Mouse (Mus musculus) kidney, postnatal 14 days (tissue): ENCODE data around the gene Emp2.

Source experiments
- DNase-seq: peaks from one replicate; pipeline ENCODE4 v3.0.0; 2022; ENCODE audit warnings: mixed read lengths

The Emp2 gene

DNA sequence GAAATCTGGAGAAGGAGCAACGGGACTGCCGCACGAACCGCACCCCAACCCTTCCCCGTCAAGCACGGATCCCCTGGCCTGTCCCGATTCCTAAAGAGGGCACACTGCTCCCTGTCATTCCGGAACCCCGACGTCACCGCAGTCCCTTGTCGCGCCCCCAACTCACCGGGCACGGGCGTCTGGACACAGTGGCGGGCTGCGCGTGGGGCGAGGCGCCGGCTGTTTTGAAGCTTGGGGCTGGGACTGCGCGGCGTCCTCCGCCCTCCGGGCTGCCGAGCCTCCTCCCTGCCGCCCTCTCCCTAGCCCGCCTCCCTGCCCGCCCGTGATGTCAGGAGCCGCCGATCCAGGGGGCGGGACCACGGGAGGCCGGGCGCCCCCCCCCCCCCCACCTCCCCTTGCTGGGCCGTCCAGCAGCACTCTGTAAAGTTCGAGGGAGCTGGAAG, at the start of gene Emp2:
Gene Emp2 (minus strand): TSS at position 323 of the 443 bp plus-strand sequence.
- peak; percentile 74 for DNase-seq

DNA sequence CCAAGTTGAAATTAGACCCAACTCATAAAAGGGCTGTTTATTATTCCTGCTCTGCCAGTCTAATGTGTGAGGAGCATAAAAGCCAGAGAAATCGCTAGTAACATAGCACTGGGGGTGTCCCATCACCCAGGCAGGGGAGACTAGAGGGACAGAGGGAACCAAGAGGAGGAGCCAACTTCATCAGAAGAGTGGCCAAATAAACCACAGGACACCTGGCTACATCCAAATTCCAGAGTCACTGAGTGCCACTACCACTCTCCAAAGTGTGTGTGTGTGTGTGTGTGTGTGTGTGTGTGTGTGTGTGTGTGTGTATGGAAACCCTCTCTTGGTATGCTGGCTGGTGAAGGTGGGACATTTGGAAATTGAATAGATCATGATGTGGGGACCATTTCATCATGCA, 49.3 kb upstream of the Emp2 start:
- DNase-seq, result no peak

DNA sequence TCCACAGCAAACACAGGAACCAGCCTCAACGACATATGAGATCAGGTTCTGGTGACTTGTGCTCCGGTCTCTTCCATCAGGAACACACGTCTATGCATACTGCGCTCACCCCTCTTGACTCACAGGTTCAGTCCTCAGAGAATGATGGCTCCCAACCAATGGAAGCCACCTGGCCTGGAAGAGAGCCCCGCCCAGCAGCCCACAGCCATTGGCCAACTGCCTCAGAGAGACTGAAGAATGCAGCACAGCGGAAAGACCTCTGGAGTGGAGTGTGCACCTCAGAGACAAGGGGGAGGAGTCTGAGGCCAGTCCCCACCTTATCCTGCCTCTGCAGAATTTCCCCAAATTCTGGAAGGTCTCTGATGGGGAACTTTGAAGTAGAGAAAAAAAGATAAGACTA, 45.5 kb upstream of the Emp2 start:
- DNase-seq, result no peak

DNA sequence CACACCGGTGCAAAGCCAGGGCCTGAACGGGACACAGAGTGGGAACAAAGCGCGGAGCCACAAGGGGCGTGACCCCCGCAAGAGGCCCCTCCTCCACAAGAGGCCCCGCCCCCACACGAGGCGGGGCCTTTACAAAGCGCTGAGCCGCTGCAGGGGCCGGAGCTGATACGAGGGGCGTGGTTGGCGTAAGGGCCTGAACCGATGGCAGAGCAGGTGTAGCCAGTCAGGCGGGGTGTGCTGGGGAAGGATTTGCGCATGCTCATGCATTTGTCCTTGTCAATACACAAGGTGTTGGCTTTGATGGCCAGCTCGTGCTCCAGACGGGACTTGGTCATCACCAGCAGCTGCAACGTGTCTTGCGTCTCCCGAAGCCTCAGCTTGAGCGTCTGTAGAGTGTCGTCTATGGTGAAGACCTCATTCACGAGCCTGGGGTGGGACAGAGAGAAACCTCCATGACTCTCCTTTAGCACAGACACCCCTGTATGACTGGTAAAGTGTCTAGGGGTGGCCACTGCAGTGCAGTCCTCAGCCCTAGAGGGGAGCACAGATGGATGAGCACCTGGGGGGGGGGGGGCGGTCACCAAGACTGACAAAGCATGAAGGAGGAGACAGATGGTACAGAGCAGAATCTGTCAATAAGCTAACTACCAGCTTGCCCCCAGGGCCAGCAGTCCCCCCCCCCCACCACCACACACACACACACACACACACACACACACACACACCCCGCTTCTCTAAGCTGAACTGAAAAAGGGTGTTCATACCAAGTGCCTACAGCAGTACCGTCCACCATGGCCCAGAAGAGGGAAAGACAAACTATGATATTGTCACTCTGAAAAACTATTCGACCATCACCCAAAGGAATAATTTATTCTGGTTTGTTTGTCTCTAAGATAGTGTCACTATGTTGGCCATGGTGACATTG, 44.5 kb upstream of the Emp2 start:
- peak; percentile 44 for DNase-seq

DNA sequence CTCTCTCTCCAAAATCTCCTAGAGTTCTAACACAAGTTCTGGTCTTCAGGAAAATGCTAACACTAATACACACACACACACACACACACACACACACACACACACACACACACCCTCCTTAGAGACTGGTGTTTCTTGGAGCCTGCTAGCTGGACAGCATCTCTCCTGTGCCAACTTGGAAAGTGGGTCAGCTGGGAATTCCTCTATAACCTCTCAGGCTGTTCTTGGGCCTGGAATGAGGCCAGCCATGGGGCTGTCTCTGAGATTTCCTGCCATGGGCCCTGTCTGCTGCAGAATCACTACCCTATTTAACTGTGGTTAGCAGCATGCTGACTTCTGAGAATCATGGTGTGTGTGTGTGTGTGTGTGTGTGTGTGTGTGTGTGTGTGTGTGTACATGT, 41.2 kb upstream of the Emp2 start:
- DNase-seq, result peak; percentile 59

DNA sequence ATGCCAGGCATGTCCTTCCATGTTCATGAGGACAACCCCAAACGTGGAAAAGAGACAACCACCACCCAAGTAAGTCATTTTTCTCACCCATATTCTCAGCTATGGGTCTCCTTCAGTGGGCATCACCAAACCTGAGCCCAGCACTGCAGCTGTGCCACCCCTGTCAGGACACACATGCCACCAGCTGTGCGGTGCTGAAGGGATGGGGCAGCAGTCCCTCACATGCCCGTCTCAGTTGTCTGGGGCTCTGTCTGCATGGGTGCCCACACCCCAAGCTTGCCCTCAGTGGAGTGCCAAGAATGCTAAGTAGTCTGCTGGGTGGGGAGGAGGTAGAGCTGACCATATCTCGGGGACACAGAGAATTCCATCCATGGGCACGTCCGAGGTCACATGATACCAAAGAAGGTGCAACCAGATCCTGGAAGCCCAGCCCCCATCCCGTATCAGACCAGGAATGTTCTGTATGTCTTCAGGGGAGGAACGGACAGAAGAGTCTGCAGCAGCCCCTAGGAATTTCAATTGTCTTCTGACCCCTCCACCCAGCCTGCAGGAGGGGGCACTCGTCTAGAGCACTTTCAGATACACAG, 37.4 kb upstream of the Emp2 start:
- no peak for DNase-seq

DNA sequence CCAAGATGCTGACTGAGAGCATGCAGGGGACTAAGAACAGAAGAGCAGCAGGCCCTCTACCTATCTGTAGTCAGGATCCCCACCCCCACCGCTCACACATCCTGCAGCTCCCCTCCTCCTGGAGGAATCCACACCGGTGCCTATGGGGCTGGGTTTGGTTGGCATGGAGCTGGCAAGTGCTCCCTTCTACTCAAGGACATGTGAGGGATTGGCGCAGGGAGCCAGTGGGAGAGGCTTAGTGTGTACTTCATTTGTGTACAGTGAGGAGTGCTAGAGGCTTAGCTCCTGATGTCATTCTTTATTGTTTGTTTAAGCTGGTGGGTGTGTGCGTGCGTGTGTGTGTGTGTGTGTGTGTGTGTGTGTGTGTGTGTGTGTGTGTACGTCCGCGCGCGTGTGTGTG, 36.1 kb upstream of the Emp2 start:
- no peak for DNase-seq

DNA sequence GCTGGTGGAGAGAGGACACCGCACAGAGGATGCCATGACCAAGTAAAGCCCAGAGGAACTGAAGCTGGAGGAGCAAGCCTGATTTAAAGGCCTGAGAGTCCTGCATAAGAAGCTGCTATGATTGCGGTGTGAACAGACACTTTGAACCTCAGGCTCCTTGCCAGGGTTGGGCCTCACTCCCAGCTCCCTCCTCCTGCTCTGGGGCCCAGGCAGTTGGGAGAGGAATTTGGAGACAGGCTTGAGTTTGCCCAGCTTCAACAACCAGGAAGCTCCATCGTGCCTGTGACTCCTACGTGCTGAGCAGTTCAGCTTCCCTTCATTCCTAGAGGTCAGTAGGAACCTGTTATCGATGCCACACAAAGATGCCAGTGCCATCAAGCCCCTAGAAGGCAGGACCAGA, 35.7 kb upstream of the Emp2 start:
- DNase-seq, result peak; percentile 45

DNA sequence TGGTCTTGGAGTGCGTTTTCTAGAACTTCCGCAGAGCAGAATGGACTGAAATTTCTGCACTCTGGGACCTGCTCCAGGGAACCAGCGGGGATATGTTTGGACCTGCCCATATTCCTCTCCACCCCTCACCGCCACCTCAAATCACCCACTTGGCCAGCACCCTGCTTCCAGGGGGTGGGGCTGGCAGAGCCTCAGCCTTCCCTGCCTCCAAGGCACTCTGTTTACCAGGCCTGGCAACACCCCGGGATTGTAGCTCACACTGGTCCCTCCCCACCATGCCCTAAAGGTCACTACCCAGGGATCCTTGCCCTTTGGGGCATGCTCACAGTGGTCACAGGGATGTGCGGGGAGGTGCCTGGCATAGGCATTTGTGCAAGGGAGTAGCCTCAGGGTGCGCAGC, 33.8 kb upstream of the Emp2 start:
- DNase-seq, result no peak

DNA sequence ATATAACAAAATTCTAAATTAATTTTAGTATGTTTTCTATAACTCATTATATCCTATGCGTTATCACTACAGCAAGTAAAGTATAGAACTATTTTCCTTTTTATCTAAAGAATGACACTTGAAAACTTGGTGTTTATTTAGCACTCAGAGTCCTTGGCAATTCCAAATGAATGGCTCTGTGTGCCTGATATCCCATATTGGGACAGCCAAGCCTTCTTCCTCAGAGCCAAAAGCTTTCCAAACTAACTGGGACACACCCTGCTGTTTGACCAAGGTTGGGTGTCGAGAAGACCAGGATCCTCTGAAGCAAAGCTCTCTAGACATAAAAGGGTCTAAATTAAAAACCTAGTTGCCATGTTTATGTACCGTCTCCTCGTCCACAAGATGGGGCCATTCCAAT, 27.3 kb upstream of the Emp2 start:
- no peak for DNase-seq

DNA sequence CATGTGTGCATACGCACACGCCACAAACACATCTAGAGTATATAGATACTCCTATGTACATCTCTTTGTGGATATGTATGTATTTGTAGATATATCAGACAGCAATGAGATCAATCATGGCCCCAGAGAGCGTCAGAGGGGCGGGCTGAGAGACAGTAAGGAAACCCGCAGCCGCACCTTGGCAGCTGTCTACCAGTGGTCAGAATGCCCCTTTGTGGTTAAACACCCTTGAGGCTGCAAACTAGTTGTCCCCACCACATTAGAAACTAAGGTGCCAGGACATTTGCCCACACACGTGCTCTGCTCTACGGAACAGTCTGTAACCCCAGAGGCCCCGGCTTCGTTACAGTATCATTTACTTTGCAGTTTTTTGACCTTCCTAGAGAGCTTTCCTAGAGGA, 26.2 kb upstream of the Emp2 start:
- DNase-seq, result no peak

DNA sequence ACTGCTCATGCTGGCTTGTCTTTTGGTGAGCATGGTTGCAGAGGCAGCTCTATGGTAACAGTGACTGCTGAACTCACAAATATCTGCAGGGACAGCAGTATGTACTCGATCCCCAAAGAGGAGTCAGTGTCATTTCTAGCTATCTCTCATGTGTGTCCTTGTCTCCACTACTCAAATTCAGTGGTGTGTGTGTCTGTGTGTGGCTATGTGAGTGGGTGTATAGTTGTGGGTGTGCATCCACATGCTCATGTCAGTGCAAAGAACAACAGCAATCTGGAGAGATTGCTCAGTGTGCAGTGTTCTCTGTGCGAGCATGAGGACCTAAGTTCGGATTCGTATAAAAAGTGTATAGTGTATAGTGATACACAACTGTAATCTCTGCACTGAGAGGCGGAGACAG, 24.8 kb upstream of the Emp2 start:
- DNase-seq, result no peak

DNA sequence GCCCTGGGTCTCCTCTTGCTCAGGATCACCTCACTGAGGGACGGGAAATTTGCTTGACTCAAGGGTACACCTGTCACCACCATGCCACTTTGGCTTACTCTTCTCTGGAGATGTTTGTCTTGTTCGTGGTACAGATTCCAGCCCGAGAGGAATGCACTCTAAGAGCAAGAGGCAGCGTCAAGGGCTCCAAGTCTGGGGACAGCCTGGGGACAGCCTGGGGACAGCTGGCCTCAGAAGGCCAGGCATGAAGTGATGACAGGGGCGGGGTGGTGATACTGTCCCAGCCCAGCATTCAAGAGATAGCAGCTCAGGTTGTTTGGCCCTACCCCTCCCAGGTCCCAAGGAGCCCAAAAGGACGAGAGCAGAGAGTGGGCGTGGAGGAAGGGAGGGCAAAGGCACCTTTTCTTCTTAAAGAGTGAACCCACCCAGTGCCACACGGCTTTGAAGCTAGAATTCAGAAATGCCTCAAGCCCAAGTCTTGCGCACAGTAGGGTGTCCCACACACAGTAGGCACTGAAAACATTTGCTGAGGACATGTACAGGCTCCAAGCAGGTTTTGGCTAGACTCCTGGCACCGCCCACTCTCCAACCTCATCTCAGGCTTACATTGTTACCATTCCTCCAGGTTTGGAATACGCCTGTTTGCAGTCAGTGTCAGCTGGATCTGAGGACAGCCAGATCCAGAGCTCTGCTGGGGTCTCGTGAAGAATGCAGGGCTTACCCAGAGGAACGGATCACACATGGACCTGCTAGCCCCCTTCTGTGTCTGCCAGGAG, 23.8 kb upstream of the Emp2 start:
- no peak for DNase-seq

DNA sequence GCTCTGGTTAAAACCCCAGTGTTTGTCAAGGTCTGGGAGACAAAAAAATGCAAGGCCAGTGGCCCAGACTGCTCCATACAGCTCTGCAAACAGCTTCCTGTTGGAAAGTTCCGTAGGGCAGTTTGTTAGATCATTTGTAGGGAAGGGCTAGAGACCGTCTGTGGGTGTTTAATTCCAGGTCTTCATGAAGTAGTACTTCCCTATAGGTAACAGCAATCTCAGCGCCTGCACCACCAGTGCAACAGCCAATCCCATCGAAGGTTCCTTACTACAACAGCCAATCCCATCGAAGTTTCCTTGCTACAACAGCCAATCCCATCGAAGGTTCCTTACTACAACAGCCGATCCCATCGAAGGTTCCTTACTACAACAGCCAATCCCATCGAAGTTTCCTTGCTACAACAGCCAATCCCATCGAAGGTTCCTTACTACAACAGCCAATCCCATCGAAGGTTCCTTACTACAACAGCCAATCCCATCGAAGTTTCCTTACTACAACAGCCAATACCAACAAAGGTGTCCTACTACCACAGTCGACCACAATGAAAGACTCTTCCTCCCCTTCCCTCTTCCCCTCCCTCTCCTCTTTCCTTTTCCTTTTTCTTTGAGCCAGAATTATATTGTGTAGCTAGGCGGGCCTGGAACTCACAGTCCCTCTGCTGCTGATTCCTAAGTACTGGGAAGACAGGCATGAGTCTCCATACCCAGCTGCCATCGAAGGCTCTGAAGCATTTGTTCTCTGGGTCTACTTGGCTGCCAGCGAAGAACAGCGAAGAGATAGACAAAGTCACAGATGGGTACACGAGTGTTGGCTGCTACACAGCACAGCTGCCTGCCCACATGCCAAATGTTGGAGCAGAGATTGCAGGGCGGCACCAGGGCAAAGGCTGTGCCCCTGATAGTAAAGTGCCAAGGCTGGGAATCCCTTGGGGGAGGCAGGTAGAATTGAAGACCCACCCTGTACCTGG, 23.0 kb upstream of the Emp2 start:
- DNase-seq, result no peak

DNA sequence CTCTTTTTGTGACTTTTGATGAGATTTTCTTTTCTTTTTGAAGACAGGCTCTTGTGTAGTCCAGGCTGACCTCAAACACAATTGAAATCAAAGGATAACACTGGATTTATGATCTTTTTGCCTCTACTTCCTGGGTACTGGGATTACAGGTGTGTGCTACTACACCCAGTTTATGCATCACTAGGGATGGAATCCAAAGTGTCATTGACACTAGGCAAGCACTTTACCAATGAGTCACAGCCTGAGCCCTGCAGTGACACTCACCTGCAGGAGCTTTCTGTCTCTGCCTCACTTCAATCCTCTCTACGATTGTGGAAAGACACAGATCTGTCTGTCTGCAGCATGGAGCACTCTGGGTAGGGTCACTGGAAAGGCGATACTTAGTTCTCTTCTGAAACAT, 22.2 kb upstream of the Emp2 start:
- DNase-seq, result no peak

DNA sequence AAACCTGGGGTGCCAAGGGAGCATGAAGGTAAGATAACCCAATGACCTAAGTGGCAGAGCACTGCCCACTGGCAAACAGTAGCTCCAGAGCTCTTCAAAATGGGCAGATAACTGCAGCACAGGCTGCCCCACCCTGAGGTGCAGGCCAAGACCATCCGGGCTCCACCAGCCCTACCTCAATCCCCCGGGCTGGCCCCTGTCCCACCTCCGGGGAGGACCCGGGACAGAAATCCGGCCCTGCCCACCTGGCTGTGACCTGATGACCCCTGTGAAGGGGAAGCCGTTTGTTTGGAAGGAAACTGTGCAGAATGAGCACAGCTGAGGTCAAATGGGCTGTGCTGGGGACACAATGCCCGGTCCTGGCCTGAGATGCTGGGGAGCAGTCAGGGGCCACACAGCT, 19.0 kb upstream of the Emp2 start:
- DNase-seq, result peak; percentile 25

DNA sequence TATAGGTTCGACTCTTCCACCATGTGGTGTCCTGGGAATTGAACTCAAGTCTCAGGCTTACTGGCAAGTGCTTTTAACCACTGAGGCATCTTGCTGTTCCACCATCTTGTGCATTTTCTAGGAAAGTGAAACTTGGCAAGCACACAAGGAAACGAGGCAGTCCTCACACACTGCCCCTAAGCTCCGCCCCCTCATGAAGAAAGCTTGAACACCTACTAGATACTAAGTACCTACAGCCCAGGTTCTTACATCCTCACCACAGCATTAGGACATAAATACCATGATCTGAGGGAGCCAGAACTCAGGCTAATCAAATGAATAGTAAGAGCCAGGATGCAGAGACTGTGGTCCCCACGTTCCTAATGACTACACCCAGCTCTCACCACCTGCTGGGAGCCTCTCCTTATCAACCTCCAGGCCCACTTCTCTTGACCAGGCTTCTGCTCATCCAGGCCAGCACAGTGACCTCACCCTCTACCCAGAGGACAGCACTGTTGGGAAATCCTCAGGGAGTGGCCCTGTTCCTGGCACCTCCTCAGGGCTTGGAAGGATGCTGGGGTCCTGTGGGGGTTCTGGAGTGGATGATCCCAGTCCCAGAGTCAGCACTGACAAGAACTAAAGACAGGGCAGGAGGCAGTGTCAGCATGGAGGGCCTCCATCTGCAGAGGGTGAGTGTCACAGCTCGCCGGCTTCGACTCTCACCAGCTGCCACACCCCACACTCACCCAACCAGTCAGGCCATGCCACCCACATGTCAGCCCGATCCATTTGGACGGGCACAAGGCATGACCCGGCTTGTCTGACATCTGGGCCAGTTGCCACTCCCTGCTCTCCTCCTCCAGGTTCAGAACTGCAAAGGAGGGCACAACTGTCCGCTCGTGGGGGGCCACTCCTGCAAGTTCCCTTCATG, 17.1 kb upstream of the Emp2 start:
- no peak for DNase-seq

DNA sequence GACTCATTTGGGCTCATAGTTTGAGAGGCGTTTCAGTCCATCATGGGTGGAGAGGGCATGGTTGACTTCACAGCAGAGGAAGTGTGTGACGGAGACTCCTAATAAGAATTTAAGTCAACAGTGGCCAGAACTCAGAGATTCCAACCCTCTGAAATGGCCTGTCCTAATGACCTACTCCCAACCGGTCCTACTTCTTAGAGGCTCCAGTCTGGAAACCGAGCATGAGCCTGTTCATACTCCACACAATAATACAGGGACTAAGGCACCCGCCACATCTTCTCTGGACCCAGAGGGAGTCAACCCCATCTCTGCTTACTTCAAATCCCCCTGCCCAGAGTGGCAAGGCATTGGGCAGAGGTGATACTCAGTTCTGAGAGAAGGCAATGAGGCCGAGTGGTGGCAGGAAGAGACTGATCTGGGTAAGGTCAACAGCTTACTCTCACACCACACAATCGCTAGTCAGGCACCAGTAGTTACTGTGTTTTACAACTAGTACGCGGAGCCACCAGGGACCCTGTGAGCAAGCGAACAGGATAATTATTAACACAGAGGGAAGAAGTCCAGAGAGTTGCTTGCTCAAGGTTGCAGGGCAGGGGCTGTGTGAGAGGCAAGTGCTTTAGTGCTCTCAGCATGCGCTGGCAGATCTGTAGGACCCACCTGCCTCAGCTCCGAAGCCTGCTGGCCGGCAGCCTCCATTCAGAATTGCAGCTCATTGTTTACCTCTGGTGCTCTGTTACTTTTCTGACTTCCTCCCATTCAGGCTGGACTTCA, 14.0 kb upstream of the Emp2 start:
- DNase-seq, result peak; percentile 59

DNA sequence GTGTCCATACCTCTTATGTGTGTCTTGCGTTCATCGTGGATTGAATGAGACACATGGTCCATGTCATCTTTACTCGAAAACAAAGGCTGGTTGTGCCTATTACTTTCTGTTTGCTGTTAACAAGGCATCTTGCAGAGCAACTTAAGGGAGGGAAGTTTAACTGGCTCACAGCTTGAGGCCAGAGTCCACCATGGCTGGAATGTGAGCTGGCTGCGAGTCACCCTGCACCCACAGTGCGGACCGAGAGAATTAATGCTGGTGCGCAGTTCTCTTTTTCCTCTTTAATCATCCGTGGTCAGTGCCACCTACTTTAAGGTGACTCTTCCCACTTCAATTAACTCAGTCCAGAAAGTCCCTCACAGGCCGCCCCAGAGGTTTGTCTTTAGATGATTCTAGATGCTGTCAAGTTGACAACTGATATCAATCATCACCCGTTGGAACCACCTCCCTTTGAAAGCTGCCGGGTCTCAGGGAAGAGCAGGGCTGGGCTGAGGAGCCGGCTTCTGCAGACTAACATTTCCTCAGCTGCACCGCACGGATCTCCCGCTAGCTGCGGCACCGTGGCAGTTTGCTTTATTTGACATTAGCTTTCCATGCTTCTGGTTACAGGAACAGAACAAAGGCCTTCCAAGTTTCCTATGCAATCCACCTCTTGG, 6.3 kb upstream of the Emp2 start:
- peak; percentile 61 for DNase-seq

DNA sequence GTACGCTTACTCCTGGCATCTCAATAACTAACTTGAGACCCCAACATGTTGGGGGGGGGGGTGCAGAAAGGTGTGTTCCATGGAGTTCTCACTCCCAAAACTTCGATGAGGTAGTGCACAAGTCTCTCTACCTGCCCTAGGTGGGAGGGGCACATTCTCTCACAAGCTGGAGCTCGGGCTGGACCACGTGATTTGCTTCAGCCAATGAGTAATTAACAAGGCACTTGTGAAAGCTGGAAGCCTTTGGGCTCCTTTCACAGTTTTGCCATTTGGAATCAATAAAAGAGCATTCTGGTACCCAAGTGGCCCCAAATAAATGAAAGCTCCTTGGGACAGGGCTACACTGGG, 3.4 kb upstream of the Emp2 start:
- no peak for DNase-seq
